Mouse (Mus musculus) CD4-positive, CD25-positive, alpha-beta regulatory T cell, adult 2 months (primary cell): ENCODE measurements around the gene Me1.

Experiments used
- DNase-seq: peaks from one replicate; pipeline ENCODE4 v3.0.0-alpha.2; 2012; ENCODE audit warnings: low read depth, low spot score

The Me1 gene

DNA sequence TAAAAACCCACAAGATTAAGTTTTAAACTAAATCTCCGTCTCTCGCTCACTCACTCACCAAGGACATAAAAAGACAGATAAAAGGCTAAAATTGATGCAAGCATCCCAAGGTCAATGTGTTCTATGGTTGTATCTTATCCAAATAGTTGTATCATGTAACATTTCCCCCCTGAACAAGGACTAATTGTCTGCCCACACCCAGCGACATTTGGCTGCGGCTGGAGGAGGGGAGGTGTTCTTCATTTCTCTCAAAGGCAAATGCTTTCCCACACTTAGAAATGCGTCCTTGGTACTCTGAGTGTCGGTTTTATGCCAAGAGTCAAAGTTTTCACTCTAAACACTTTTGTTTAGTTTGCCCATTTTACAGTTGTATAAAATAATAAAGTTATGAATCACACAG lies 13.2 kb upstream of the Me1 start:
- DNase-seq = no peak

DNA sequence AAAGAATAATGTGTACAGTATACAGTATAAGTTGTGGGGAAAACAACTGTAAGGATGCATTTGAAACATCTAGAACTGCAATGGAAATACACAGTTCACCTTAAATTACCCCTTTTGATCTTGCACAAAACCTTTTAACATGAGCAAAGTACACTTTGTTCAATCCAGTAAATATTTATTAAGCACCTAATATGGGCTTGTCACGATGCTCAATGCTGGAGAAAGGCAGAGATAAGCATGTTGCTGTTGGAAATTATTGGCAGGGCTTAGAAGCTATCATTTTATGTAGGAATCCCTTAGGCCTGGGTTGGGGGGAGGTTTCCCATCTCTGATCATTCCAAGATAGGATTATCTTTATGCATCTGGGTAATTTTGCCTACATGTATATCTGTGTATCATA lies 11.7 kb upstream of the Me1 start:
- DNase-seq = no peak

DNA sequence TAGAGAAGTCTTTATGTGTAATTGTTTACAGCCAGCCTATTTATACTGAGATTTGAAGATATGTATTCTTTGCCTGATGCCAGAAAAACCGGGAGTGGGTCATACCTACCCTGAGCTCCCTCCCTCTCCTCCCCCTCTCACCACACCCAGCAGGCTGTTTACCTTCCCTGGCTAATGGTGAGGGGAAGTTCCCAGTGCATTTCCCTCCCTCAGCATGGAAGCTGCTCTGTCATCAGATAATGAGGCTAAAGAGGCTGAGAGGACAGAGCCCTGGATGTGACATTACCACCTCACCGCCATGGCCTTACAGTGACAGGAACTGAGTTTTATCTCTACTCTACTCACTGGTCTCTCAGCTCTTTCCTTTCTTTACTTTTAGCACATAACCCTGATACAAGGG lies 6.1 kb upstream of the Me1 start:
- no peak for DNase-seq

DNA sequence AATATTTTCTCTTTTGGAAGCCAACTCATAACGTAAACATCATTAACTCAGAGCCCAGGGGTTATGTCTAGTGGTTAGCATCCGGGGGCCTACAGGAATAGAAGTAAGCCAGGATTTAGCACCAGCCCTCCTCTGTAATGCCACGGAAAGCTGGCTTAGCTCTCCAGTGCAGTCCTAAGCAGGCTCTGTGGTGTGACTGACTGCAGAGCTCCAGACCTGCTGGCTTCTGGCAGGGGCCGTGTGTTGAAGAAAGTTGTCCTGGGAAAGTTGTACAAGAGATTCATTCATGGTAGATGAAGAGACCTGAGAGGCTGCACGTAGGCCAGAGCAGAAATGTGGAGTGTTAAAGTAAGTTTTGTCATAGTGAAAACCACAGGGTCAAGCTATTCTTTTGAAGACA lies 5.5 kb upstream of the Me1 start:
- no peak for DNase-seq

DNA sequence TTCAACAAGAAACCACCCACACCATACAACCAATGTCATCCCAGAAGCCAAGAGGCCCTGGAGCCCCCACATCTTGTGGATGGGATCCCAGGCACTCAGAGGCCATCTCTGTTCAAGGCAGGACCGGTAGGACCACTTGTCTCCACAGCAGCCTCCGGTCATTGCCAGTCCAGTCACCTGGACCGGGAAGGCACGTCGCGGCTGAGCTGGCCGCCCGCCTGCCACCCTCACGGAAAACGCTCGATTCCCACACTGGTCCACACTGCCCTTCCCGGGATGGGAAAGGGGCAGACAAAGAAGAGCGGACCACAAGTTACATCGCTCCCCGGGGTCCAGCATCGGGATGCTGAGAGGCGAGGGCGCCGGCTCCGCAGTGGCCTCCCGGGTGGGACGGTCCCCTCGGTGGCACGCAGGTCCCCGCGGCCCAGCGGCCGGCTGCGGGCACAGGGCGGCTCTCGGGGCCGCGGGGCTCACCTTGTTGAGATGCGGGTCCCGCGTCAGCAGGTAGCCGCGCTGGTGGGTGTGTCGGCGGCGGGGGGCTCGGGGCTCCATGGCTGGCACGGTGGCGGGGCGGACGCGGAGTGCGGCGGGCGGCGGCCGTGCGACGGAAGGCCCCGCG lies 445 bp downstream of the Me1 start:
- no peak for DNase-seq

DNA sequence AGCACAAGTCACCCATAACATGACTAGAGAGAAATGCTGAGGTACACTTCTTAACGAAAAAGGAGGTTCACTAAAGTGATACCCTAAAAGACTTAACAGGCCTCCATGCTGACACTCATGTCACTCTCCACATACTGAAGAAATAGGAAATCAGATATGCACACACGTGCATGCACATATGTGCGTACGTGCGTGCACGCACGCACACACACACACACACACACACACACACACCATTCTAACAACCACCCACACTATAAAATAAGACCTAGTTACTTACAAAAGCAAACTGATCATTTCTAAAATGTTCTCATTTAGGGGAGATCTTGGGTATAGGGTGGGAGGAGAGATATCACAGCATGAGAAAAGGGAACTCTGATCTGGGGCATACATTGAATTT lies 1.1 kb downstream of the Me1 start:
- no peak for DNase-seq

DNA sequence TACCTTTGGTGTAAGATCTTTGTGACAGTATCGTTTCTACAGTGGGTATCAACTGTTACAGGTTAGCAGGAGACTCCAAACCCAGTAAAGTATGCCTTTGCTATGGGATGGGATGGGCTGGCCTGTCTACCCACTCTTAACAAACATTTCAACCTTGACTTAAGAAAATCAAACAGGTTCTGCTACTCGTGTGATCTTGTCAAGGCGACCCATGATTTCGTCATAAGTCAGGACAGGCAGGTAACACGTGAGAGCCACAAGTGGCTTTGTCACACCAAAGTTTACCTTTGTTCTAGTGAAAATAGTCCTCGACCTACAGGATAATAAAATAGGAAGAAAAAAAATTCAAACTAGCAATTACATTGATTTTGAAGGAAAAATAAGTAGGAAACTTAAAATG lies 1.8 kb downstream of the Me1 start:
- DNase-seq = no peak

DNA sequence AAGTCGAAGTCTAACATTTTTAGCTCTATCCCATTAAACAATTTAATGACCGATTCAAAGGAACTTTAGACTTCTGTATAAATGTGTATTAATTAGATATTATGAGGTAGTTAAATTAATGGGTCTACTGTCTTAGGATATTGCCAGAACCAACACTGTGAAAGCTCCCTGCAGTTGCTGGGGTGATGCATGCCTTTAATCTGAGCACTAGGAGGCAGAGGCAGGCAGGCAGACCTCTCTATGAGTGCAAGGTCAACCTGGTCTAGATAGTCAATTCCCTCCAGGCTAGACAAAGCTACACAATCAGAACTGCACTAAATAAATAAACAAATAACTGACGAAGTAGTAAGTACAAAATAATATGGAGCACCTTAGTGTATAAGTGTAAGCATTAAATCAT lies 3.1 kb downstream of the Me1 start:
- DNase-seq = no peak

DNA sequence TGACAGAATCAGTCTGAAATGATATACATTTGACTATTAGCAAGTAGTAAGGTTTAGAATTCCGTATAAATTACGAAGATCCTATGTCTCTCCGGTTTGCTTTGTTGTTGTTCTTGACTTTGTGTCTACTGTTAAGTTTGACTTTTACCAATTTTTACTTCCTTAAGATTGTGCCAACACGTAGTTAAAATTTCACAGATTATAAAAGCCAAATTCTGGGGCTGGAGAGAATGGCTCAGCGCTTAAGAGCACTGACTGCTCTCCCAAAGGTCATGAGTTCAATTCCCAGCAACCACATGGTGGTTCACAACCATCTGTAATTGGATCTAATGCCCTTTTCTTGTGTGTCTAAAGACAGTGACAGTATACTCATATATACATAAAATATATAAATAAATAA lies 3.5 kb downstream of the Me1 start:
- DNase-seq = no peak

DNA sequence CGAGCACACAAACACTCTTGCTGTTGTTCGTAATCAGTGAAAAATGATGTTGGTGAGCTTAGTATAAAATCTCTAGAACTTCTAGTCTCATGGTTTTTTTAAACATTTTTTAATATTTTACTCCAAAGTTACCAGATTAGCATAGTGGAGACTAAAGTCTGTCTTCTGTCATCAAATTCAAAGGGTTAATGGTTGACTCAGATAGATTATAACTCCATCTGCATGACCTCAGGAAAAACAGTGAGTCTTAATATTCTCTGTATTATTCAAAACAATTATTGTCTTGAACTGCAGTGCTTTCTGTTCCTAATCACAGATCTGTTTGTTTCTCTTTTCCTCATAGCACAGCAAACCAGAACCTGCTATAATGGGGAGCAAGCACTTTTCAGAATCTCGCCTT lies 4.7 kb downstream of the Me1 start:
- DNase-seq = no peak

DNA sequence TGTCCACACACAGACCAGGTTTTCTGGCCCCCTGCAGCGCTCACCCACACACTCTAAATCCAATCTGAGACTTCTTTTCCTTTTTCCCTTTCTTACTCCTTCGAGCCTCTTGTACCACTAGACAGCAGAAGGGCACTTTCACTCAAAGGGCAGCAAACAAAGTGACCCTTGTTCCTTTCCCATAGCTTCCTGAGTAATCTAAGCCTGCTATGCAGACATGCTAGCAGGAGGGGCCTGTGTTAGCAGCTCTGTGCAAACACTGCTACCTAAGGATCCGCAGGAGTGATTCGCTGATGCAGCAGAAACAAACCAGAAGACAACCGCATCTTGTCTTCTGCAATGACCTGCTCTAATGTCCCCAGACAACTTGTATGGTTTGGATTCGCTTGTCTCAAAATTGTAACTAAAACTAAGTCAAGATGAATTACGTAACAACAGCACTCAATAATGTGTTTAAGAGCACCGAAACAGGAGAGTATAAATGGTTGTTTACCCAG lies 12.0 kb downstream of the Me1 start:
- no peak for DNase-seq

DNA sequence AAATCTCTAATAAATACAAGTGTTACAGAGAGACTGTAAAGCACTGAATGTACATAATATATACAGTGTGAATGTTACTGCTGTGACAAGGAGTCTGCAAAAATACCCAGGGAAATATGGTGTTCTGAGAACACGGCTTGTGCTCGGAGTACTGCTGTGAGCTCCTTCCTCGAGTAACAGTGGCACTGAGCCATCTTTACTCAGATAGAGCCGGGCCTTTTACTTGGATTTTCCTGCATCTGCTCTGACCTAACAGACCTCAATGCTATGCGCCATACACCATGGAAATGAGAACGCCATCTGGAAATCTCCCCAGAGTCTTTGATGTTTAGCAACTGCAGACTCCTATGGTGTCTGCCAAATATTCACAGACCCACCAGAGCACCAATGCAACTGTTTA lies 12.9 kb downstream of the Me1 start:
- DNase-seq = no peak

DNA sequence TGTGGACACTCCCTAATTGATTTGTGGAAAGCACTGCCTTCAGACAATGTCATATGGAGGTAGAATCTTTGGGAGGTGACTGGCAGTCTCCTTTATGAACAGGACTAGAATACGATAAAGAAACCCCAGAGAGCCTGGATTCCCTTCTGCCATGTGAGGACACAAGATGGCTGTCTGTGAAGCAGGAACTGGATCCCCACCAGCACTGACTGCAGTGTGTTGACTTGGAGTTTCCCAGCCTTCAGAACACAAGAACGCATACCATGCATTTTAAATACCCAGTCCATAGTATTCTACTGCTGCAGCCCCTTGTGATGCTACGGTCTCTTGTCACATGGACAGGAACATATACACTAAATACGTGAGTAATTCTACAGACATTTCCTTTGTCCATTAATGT lies 13.5 kb downstream of the Me1 start:
- DNase-seq = no peak

DNA sequence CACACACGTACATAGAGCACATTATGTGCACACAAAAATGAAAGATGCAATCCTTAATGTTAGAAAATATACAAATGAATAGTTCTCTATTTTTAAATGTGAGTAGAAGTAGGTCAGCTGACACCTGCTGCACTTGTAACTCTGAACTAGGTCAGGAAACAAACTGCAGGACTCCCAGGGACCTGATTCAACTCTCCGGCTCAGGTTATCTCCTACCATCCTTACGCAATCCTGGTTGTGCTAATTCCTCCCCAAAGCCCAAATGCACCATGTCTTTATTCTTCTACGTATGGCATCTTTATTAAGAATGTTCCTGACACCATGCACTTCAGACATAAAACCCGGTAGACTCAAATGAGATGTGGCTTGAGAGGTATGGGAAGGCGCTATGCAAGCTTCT lies 15.3 kb downstream of the Me1 start:
- no peak for DNase-seq

DNA sequence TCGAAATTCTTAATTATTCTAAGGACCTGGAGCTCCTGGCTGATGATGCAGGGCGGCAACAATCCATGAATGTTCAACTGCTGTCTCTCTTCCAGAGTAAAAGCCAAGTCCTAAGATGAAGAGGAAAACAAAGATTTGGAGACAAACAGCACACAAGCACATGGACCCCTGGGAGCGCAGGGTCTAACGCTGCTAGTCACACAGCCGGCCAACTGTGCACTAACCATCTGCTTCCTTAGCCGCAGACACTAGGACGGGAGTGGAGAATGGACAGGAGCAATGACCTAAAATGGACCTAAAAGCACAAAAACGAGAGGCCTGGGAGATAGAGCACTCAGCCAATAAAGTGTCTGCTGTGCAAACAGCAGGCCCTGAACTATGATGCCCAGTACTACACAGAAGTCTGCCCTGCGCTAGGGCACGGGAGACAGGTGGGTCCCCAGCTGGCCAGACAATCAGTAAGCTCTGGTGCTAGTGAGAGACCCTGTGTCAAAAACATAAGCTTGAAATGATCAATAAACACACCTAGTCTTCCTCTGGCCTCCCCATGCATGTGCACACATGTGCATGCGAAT lies 15.8 kb downstream of the Me1 start:
- DNase-seq = no peak

DNA sequence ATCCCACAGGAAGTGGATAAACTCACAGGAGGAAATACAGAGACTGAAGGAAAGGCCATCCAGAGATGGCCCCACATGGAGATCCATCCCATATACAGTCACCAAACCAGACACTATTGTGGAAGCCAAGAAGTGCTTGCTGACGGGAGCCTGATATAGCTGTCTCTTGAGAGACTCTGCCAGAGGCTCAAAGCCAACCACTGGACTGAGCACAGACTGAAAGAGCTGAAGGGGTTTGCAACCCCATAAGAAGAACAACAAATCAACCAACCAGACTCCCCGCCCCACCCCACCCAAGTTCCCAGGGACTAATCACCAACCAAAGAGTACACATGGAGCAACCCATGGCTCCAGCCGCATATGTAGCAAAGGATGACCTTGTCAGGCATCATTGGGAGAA lies 19.5 kb downstream of the Me1 start:
- no peak for DNase-seq

DNA sequence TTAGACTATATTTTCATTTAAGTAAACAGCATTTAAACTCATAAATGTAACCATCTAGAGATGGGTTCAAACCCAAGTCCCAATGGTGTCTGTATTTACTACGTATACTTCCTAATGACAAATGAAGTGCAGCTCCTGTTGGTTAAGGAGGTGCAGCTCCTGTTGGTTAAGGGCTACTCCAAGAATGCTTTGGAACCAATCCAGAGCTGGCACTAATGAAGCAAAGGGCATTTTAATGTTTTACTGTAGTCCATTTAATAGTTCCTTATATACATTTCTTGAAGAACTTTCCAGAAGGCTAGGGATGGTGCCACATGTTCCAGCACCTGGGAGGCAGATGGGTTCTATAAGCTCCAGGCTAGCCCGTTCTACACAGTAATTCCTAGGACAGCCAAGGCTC lies 20.3 kb downstream of the Me1 start:
- no peak for DNase-seq

DNA sequence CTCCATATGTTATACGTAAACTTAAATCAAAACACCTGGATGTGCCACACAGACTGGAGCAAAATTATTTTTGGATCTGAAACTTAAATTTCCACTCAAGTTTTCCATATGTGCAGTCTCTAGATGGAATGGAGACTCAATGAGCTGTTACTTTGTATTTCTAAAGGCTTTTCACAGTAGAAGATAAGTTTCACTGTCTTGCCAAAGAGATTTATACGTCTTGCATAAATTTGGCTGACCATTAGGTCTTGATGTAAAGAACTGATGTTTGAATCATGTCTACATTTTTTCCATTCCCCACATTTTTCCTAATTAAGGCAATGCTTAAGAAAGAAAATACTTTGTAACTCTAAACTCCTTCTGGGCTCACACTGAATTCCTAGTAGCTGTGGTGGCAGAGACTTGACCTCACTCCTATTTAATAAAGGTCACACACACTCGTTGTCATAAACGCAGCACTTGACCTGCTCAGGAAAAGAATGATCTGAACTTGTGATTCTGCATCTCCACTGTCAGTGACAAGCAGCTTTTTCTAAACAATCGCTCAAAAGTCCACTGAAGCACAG lies 22.8 kb downstream of the Me1 start:
- no peak for DNase-seq

DNA sequence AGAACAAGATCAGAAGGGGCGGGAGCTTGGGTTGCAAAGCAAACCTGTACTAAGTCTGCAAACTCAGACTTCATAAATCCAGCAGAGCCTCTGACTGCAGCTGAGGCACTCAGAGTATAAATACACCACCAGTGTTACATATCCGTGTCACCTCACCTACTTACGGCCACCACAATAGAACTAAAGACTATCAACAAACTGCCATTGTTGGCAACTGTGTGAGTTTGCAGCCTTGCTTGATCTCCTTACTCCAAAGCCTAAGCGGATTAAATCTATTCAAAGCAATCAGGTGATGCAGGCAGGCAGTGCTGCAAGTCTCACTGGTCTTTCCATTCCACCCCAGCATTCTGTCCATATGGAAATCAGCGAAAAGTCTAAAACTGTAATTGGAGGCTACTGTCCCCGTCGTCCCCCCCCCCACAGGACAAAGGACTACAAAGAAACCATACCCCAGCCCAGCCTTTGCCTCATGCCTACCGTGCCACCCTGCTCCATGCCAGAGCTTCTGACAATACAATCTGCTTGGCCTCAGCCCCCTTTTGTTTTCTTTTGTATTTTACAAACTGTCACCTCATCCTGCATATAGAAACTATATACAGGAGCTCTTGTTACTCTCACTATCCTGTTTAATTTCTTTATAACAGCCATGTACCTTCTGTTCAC lies 27.0 kb downstream of the Me1 start:
- DNase-seq = no peak

DNA sequence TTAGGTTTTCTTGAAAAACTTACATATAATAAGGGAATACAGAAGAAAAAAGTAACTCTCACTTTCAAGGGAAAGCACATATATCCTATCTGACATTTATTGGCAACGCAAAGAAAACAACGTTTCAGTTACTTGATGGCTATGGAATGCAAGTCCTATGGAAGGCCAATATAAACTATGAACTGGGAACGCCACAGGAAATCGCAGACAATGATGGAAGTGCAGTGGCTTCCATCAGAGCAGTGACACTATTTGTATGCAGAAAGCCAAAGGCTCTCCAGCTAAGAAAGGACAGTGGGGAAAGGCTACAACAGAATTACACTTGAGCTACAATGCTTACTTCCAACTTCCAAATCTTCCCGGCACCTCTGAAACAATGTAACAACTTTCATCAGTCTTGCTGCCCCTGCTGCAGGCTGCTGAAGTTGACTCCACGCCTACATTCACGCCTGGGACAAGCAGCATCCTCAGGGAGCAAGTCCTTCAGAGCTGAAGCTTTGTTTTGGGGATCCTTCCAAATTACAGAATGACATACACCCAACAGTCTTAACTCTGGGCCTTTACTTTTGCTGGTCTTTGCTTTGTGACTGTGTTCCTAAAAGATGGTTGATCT lies 28.5 kb downstream of the Me1 start:
- DNase-seq = no peak

DNA sequence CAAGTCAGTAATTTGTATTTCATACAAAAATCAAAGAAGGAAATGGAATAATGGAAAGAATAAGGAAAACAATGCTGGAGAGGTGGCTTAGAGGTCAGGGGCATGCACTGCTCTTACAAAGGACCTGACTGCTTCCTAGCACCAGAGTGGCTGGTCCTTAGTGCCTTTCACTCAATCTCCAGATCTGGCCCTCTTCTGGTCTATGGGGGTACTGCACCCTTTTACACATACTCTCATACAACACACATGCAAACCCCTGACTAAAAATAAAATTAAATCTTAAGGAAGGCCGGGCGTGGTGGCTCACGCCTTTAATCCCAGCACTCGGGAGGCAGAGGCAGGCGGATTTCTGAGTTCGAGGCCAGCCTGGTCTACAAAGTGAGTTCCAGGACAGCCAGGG lies 34.1 kb downstream of the Me1 start:
- peak; percentile 45 for DNase-seq

DNA sequence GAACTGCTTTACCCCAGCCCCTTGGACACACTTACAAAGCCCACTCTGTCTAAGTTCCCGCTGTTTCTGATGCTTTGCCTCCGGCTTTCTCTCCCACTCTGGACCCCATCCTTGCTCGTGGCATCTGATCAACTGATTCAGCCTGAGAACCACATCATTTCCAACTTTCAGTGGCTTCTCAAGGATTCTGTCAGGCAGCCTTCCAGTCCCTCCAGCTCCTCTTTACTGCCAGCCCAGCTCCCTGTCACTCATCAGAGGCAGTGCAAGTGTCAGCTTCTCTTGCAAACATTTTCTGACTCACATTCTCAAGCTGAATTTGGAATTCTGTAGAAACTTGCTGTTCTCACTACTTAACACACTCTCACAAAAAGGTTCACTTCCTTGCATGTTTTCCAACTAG lies 34.5 kb downstream of the Me1 start:
- no peak for DNase-seq

DNA sequence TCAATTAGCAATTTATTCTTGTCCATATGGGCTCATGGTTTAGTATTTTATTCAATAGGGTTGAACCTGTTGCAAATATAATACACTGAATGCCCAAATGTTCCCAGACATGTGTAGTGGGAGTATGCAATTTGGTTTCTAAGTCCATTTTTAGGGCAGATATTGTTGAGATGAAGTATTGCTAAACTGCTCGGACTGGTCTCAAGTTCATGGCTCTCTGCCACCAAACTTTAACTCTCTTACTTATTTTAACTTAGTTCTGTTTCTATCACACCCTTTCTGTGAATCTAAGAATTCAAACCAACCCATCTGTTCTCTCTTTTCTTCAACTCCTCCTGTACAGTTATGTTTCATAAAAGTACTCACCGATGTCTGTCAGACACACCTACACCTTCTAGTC lies 35.4 kb downstream of the Me1 start:
- DNase-seq = no peak
